ENCODE assay signal across 9 mouse cellular contexts in the genomic region with DNA sequence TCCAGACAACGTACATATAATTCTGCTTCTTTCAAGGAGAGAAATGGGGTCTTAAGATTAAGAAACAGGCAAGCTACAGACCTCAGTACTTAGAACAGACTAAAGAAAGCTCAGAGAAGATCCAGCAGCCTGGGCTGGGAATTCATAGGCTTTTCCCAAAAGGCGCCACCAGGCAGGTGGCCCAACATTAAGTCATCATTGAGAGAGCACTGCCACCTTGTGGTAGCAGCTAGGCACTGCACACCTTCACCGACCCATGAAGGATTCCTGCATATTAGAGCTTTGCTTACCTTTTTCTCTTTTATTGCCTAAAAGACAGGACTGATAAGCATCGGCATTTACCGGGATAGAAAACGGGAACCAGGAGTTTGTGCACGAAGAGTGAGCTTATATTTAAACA. TPM values are rescaled to one million over a fixed set of nuclear protein-coding genes. Genes with fewer than 3 reads are reported as not detected.
DNase-seq lines count a peak whose midpoint lies in the region; ATAC-seq lines count a peak whose summit lies in the region.
"Had no signal": no experiment of that assay in that cellular context is flagged by ENCODE, and none has a peak within 500 bp of the region (broad histone marks: within the 10 kb centered on the region; RNA-seq: fewer than 3 reads in every experiment).

No protein-coding gene starts in this region.

- peak; percentile 77 for DNase-seq in kidney, adult 18-20 months
- DNase-seq in cerebellum, adult 8-10 months, result peak; percentile 78
- peak; percentile 73 for DNase-seq in induced T-regulatory cell, adult 2 months (ENCODE audit: low read depth)
- peak; percentile 6 to 85 for DNase-seq in left cerebral cortex, adult 9 months (ENCODE audit: low spot score in 2 of 2)
- peak; percentile 92 for DNase-seq in midbrain, embryonic 14.5 days
- DNase-seq in spleen, postnatal 10 days (ENCODE audit: low spot score in 2 of 2), result peak; percentile 20 to 63

- H3K4me3 ChIP-seq in kidney, embryonic 16.5 days (ENCODE audit: low read length), result no peak overlapping the region
- no peak overlapping the region for H3K4me3 ChIP-seq in midbrain, embryonic 14.5 days (replicated peaks; ENCODE audit: low read depth, low read length)
- H3K4me3 ChIP-seq: stomach, embryonic 15.5 days had no signal

- no peaks in the 10 kb centered on the region for H3K4me1 ChIP-seq in kidney, embryonic 16.5 days (ENCODE audit: insufficient read depth, low read length)
- H3K4me1 ChIP-seq in midbrain, embryonic 14.5 days (ENCODE audit: control insufficient read depth, insufficient read depth, low read length), result no peaks in the 10 kb centered on the region
- H3K4me1 ChIP-seq: stomach, embryonic 15.5 days had no signal

- H3K27ac ChIP-seq in kidney, embryonic 16.5 days (ENCODE audit: low read length), result no peak overlapping the region
- H3K27ac ChIP-seq in midbrain, embryonic 14.5 days (replicated peaks; ENCODE audit: low read depth, low read length), result no peak overlapping the region
- H3K27ac ChIP-seq: stomach, embryonic 15.5 days had no signal

- no peak for ATAC-seq in kidney, embryonic 16.5 days (ENCODE audit: low FRiP score, low TSS enrichment)
- peak; percentile 95 for ATAC-seq in frontal cortex, adult (ENCODE audit: low TSS enrichment)
- ATAC-seq in midbrain, embryonic 14.5 days (ENCODE audit: low FRiP score, low TSS enrichment), result peak; percentile 65; the same call in 1 of the 2 replicates

- H3K9ac ChIP-seq in kidney, embryonic 16.5 days (replicated peaks; ENCODE audit: low read length), result no peak overlapping the region
- no peak overlapping the region for H3K9ac ChIP-seq in midbrain, embryonic 14.5 days (replicated peaks; ENCODE audit: low read length)
- H3K9ac ChIP-seq: stomach, embryonic 15.5 days had no signal

- H3K9me3 ChIP-seq in kidney, embryonic 16.5 days (ENCODE audit: low read length), result no peaks in the 10 kb centered on the region
- no peaks in the 10 kb centered on the region for H3K9me3 ChIP-seq in midbrain, embryonic 14.5 days (ENCODE audit: control insufficient read depth, low read length)
- H3K9me3 ChIP-seq: stomach, embryonic 15.5 days had no signal

- H3K36me3 ChIP-seq in kidney, embryonic 16.5 days (ENCODE audit: insufficient read depth, low read length), result no peaks in the 10 kb centered on the region
- no peaks in the 10 kb centered on the region for H3K36me3 ChIP-seq in midbrain, embryonic 14.5 days (ENCODE audit: control insufficient read depth, insufficient read depth, low read length)
- H3K36me3 ChIP-seq: stomach, embryonic 15.5 days had no signal

- H3K27me3 ChIP-seq in kidney, embryonic 16.5 days (ENCODE audit: insufficient read depth, low read length), result no peaks in the 10 kb centered on the region
- no peaks in the 10 kb centered on the region for H3K27me3 ChIP-seq in midbrain, embryonic 14.5 days (ENCODE audit: control insufficient read depth, insufficient read depth, low read length)
- H3K27me3 ChIP-seq: stomach, embryonic 15.5 days had no signal

- H3K4me2 ChIP-seq in kidney, embryonic 16.5 days (replicated peaks; ENCODE audit: low read depth, low read length), result no peak overlapping the region
- no peak overlapping the region for H3K4me2 ChIP-seq in midbrain, embryonic 14.5 days (ENCODE audit: low read length)
- H3K4me2 ChIP-seq: stomach, embryonic 15.5 days had no signal

- WGBS in kidney, embryonic 16.5 days, result 14% methylated on average over 7 of the region's 7 CpGs
- WGBS in midbrain, embryonic 14.5 days, result 20% methylated on average over 7 of the region's 7 CpGs

RNA-seq across cellular contexts. Expression of a gene that starts 15.5 kb away (rescaled TPM):
- polyA plus RNA-seq in kidney, embryonic 16.5 days (2015; fragmentation: Nextera tagmentation; extraction: Ambion mirVana), result not detected in 2 replicates
- 0.24 TPM in 1 of 2 replicates, not detected in the other for polyA plus RNA-seq in midbrain, embryonic 14.5 days (2014; fragmentation: Nextera tagmentation; extraction: Ambion mirVana)
- polyA plus RNA-seq: stomach, embryonic 15.5 days had no signal

RNA-seq across cellular contexts. Expression of a gene that starts 21.4 kb away (rescaled TPM):
- not detected in 2 replicates for polyA plus RNA-seq in kidney, embryonic 16.5 days (2015; fragmentation: Nextera tagmentation; extraction: Ambion mirVana)
- not detected in 2 replicates for polyA plus RNA-seq in midbrain, embryonic 14.5 days (2014; fragmentation: Nextera tagmentation; extraction: Ambion mirVana)
- polyA plus RNA-seq: stomach, embryonic 15.5 days had no signal

RNA-seq across cellular contexts. Expression of a gene that starts 34.5 kb away (rescaled TPM):
- not detected in 2 replicates for polyA plus RNA-seq in kidney, embryonic 16.5 days (2015; fragmentation: Nextera tagmentation; extraction: Ambion mirVana)
- not detected in 2 replicates for polyA plus RNA-seq in midbrain, embryonic 14.5 days (2014; fragmentation: Nextera tagmentation; extraction: Ambion mirVana)
- polyA plus RNA-seq: stomach, embryonic 15.5 days had no signal

Comparison
In these comparisons a context has a peak if more than half of its experiments do, and no peak if none do; other contexts are left out.
1. DNase-seq: peak in every context shown above with its lines; median percentile 92 in midbrain, embryonic 14.5 days; 78 in cerebellum, adult 8-10 months; 77 in kidney, adult 18-20 months; 73 in induced T-regulatory cell, adult 2 months; 46 in left cerebral cortex, adult 9 months; 42 in spleen, postnatal 10 days.